Mouse (Mus musculus) urinary bladder, adult 2 months (tissue): ENCODE results near the gene Clmn. TPM values are rescaled to one million over a fixed set of nuclear protein-coding genes. Genes with fewer than 3 reads are reported as not detected.
"Not testable (repeated sequence)": the region's sequence is repeated elsewhere in the genome, so short reads cannot be mapped to it uniquely, and the experiment has no call there.

Experiments
- DNase-seq: peaks from one replicate; pipeline ENCODE4 v3.0.0; 2022; ENCODE audit warnings: low spot score
- polyA plus RNA-seq: library from polyadenylated mRNA; depleted of rRNA; stranded (reverse); fragments of >200 nt; gene quantifications from 2 replicates; pipeline ENCODE4 v1.2.3, GENCODE M21; 2012

Gene Clmn
- polyA plus RNA-seq, 1 experiment = 7.4 TPM

- DNase-seq = peak; percentile 99
Observed at GRCm38 (mm10) chr12:104751814-104752765, 112.8 kb downstream of the Clmn start, which contains the start of gene Dicer1. Gene Dicer1 (minus strand): TSS chr12:104751952.

- no peak for DNase-seq
Observed at GRCm38 (mm10) chr12:104751331-104751813, 113.5 kb downstream of the Clmn start.

- DNase-seq = no peak
Observed at GRCm38 (mm10) chr12:104748946-104749345, 115.9 kb downstream of the Clmn start.

GRCm38 (mm10) chr12:104747252-104747651, 117.6 kb downstream of the Clmn start:
- DNase-seq = no peak

GRCm38 (mm10) chr12:104746601-104747000, 118.3 kb downstream of the Clmn start:
- DNase-seq = no peak

GRCm38 (mm10) chr12:104743687-104744086, 121.2 kb downstream of the Clmn start:
- DNase-seq = no peak

GRCm38 (mm10) chr12:104742247-104742646, 122.6 kb downstream of the Clmn start:
- DNase-seq = no peak

GRCm38 (mm10) chr12:104740841-104741787, 123.8 kb downstream of the Clmn start:
- DNase-seq = no peak

- DNase-seq = no peak
Observed at GRCm38 (mm10) chr12:104738931-104739330, 125.9 kb downstream of the Clmn start.

- no peak for DNase-seq
Observed at GRCm38 (mm10) chr12:104738446-104738845, 126.4 kb downstream of the Clmn start.

- DNase-seq = no peak
Observed at GRCm38 (mm10) chr12:104737666-104738065, 127.2 kb downstream of the Clmn start.

- DNase-seq = no peak
Observed at GRCm38 (mm10) chr12:104735993-104736395, 128.9 kb downstream of the Clmn start.

GRCm38 (mm10) chr12:104733165-104733564, 131.7 kb downstream of the Clmn start:
- DNase-seq = no peak

GRCm38 (mm10) chr12:104731782-104732181, 133.1 kb downstream of the Clmn start:
- DNase-seq = no peak

- DNase-seq = not testable (repeated sequence)
Observed at GRCm38 (mm10) chr12:104726436-104726835, 138.4 kb downstream of the Clmn start.

- DNase-seq = no peak
Observed at GRCm38 (mm10) chr12:104722056-104722455, 142.8 kb downstream of the Clmn start.

GRCm38 (mm10) chr12:104721011-104721410, 143.9 kb downstream of the Clmn start:
- DNase-seq = no peak

GRCm38 (mm10) chr12:104718956-104719355, 145.9 kb downstream of the Clmn start:
- DNase-seq = no peak

- no peak for DNase-seq
Observed at GRCm38 (mm10) chr12:104716409-104716808, 148.5 kb downstream of the Clmn start.

GRCm38 (mm10) chr12:104715453-104715852, 149.4 kb downstream of the Clmn start:
- no peak for DNase-seq
